Mouse (Mus musculus): ENCODE results near the gene Fgfr2. TPM values are rescaled to one million over a fixed set of nuclear protein-coding genes. Genes with fewer than 3 reads are reported as not detected.

Gene Fgfr2
- total RNA-seq, 2 experiments from 2014 or later = 28.8 to 29.4 TPM

DNA sequence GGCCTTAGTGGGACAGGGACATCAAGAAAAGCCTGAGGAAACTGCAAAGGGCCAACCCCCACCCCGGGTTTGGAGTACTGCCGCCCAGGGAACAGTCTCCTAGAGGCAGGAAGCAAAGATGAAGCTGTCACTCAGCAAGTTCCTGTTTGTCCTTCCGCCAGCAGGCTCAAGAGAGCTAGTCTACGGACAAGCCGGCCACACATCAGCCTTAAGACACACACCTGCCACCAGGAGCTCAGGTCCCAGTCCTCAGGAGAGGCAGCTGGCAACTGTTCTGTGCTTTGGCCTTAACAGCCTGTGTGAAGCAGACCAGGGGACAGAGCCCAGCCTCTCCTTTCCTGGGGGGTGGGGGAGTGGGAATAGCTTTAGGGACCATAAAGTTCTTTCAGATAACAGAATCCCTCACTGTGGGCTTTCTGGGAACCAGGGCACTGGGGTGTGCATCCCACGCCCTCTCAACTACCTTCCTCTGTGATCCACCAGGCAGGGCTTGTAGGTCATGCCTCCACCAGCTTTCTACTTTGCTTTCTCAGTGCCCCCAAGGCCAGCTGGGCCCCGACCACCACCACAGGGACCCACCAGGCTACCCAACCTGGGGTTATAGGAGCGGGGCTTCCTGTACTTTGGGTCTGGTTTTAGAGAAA, 409.5 kb downstream of the Fgfr2 start:
- intact Hi-C loops (cut with DNase I) = no loop called here
- DNase-seq (ENCODE audit: extremely low spot score in 1 of 2, low spot score in 2 of 2) = peak in 1 of 2 experiments; percentile 72

DNA sequence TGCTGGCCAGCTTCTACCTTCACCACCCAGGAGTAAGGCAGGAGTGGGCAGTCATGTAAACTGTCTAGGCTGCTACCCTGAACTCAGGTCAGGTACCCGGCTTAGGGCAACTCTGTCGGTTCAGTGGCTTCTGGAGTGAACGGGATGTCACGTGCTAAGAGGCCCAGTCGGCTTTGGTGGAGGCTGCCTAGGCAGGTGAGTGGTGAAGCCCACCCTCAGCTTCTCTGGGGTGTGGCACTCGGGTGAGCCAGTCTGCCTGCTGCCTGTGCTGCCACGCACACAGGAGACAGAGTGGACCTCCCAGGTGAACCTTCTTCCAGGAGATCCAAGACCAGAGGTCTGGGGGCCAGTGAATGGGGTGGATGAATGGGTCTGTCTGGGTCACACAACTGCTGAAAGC, 410.2 kb downstream of the Fgfr2 start:
- DNase-seq (ENCODE audit: extremely low spot score in 1 of 2, low spot score in 2 of 2) = no peak
- intact Hi-C loops (cut with DNase I) = no loop called here

DNA sequence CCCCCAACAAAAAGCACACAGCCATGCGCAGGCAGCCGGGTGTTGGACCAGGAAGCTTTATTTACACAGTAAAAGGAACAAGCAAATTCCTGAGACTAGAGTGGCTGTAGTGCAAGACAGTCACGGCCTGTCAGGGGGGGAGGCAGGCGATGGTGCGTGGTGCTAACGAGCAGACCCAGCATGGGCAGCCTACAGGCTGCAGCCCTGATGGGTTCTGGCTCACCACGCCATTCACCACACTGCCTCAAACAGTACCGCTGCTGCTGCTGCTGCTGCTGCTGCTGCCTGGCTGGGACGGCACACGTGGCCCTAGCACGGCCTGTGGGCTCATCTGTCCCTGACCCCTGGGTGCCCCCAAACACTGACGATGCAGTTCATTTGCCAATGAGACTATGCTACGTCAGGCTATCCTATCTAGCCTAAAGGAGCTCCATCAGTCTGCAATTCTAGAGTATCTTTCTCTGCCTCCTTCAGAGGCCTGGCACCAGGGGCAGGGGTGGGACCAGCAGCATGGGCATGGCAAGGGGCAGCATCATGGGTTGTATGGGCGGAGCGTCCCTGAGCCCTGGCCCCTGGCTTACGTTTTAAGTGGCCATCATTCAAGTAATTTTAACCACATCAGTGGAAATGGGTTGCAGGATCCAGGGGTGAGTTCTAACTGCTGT, 411.0 kb downstream of the Fgfr2 start:
- DNase-seq (ENCODE audit: extremely low spot score in 1 of 2, low spot score in 2 of 2) = peak in 1 of 2 experiments; percentile 58
- intact Hi-C loops (cut with DNase I) = no loop called here

DNA sequence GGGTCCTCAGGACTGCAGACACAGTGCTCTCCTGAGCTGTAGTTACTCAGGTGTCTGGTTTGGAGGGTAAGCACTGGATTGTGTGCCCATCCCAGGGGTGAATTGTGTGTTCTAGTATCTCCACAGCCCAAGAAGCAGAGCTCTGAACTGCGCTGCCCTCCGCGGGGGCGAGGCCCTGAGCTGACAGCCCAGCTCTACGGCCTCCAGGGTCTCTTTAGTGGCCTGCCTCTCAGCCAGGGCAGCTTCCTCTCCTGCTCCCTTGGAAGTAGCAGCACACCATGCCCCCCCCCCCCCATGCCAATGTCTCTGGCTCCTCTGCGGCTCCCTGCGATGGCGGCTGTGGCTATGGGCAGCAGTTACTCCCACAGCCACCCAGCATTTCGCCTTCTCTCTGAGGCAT, 411.6 kb downstream of the Fgfr2 start:
- intact Hi-C loops (cut with DNase I) = no loop called here
- DNase-seq (ENCODE audit: extremely low spot score in 1 of 2, low spot score in 2 of 2) = no peak

DNA sequence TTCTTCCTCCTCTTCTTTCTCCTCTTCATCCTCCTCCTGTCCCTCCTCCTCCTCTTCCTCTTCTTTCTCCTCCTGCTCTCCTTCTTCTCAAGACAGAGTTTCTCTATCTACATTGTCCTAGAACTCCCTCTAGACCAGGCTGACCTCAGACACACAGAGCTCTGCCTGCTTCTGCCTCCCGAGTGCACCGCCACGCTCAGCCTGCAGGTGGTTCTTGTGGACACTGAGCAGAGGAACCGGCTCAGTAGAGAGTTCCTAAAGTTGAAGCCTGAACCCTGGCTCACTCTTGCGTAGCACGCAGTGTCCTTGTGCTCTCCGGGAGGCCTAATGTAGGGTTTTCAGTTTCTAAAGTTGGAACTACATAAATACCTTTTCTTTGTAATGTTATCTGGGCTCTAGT, 418.0 kb downstream of the Fgfr2 start:
- no peak for DNase-seq (ENCODE audit: extremely low spot score in 1 of 2, low spot score in 2 of 2)
- intact Hi-C loops (cut with DNase I) = no loop called here

DNA sequence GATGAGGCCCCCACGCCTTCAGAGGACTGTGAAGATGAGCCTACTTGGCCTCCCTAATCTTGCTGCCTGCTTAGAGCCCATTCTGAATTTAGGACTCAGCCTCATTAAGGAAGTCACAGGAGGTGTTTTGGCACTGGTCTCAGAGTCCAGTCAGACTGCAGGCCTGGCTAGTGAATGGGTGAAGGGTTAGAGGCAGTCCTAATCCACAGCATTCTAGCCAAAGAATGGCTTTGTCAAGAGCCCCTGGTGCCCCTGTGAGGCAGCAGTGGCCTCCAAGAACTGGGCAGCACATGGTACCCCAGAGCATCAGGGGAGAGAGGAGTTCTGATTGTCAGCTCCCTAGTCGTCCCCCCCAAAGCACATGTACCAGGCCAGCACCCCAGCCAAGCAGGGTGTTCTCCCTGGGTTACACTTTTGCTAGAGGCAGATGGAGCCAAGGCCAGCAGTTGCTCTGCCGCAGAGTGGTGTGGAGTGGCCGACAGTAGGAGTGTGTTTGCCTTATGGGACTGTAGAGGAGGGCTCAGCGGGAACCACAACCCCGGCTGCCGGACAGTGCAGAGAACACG, 418.8 kb downstream of the Fgfr2 start:
- intact Hi-C loops (cut with DNase I) = no loop called here
- no peak for DNase-seq (ENCODE audit: extremely low spot score in 1 of 2, low spot score in 2 of 2)

DNA sequence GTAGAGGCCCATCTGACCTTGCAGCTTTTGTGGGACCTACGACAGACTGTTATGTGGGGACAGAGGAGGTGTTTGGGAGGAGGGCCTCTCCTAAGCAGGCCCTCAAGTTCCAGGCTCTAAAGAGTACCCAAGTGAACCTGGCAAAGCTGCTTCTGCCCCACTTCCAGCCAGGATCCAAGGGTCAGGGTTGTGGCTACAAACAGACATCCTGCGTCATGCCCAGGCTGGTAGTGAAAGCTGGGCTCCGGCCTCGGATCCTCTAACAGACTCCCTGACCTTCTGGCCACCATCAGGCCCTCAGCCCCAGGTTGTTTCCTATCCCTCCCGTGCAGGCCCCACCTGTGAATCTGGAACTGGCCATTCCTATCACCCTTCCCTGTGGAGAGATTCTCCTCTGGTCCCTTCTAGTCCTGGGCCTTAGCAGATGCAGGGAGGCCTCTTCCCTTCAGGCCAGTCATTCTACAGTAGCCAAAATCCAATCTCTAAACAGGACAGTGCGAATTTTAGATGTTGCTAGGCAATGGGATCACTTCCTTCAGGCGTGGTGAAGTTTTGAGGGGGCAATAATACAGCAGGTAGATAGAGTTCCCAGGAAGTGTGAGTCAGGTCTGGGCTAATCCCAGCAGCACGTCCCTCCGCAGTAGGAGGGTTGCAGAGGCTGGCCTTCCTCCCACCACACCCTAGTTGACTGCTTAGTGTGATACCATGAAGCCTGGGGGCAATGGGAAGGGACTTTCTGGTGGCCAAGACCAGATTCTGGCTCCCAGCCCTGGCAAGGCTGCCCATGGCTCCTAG, 419.4 kb downstream of the Fgfr2 start:
- intact Hi-C loops (cut with DNase I) = no loop called here

DNA sequence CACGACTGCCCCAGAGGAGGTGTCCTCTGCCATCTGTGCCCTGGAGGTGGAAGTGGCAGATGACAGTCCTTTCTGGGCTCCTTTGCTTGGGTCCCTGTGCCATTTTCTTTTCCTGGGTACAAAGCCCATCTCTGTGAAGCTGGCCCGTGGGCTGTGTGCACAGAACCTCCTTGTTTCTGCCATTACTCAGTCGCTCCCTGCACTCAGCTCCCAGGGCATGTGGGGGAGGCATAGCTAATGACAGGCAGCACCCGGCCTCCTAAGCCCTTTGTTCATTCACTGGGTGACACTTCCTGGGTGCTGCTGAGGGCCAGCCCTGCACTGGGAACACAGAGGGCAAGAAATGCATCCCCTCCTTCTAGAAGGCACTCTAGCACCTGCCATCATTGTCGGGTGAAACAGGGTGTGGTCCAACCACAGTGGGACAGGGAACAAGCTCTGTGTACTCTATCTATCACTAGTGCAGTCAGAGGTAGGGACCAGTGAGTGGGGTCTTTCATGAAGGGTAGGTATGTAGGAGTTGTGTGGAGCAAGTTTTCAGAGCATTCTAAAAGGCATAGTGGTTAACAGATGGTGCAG, 420.6 kb downstream of the Fgfr2 start:
- no peak for DNase-seq (ENCODE audit: extremely low spot score in 1 of 2, low spot score in 2 of 2)
- intact Hi-C loops (cut with DNase I) = no loop called here

More for the DNA sequence above, 419.4 kb downstream of the Fgfr2 start:
- DNase-seq (ENCODE audit: extremely low spot score in 1 of 2, low spot score in 2 of 2) = no peak

DNA sequence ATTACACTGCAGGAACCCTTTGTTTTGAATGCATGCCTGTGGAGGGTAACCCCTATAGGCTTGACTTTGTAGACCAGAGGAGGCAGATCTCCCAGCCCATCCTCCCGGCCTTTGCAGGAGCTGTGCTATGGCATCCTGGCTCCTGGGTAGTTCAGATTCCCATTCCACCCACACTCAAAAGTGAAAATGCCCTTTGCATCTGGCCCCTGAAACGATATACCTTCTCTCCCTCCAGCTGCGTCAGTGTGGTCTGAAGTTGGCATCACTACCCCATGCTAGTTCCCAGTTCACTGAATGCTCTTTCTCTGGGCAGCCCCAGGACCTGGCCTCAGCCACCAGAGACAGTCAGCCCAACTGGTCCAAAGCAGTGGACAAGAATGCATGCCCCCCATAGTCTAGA, 421.1 kb downstream of the Fgfr2 start:
- intact Hi-C loops (cut with DNase I) = no loop called here
- no peak for DNase-seq (ENCODE audit: extremely low spot score in 1 of 2, low spot score in 2 of 2)

DNA sequence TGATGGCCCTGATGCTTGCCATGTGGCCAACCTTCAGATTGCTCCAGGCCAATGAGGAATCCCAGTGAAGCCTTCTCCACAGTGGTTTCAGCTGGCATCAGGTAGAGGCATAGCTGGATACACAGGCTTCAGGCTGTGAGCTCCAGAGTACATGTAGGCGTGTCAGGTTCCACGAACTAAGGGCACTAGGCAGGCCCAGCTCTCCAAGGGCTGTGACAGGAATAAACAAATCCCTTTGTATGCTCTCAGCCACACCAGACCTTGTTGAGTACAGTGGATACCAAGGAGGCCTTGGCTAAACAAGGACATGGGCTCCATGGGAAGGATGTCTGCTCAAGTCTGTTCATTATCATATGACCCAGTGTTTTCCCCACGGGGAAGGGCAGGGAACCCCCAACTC, 421.7 kb downstream of the Fgfr2 start:
- intact Hi-C loops (cut with DNase I) = no loop called here
- no peak for DNase-seq (ENCODE audit: extremely low spot score in 1 of 2, low spot score in 2 of 2)

DNA sequence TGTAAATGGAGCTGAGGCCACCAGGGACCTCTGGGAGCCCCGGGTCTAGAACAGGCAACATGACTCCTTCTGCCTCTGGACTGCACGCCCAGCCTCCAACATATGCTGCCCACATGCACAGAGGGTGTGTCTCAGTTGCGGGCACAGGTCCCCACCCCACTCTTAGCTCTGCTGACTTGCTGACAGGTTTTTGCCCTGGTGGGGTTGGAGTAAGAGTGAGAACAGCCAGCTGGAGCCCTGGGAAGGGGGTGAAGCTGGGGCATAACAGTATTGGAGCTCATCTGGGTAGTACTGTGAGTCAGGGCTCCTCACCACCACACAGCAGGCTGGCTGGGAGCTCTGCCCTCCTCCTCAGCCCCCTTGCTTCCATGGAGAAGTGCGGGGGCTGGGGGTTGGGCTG, 423.0 kb downstream of the Fgfr2 start:
- intact Hi-C loops (cut with DNase I) = no loop called here
- DNase-seq (ENCODE audit: extremely low spot score in 1 of 2, low spot score in 2 of 2) = no peak

DNA sequence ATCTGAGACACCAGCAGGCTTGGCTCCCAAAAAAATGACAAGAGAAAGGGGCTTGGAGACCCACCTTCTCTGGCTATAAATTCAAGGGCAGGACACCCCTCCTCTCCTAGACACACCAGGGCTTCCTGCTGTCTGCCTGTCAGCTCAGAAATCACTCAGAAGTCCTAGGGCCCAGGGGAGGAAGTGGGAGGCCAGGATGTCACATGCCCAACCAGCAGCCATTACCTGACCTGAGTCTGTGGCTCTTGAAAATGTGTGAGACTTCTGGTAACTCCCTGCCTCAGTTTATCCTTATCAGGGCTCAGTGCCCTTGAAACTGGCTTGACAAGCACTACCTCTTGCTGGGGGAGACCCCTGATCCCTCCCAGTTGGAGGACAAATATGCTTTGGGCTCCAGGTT, 423.5 kb downstream of the Fgfr2 start:
- intact Hi-C loops (cut with DNase I) = no loop called here
- no peak for DNase-seq (ENCODE audit: extremely low spot score in 1 of 2, low spot score in 2 of 2)

DNA sequence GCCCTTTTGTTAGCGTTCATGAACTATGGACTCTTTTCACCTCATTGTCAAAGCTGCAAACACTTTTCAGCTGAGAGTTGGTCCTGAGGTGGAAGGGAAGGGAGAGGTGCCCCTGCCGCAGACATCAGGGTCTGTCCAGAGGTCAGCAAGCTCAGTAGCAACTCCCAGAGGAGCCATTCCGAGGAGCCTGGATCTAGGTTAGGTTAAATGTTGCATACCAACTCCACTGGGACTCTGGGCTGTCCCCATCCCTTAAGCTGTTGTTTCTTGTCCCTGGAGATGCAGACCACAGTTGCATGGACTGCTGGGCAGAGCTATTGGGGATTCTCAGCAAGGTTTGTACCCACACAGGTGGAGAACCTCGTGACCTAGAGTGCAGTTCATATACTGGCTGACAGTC, 424.0 kb downstream of the Fgfr2 start:
- intact Hi-C loops (cut with DNase I) = no loop called here

DNA sequence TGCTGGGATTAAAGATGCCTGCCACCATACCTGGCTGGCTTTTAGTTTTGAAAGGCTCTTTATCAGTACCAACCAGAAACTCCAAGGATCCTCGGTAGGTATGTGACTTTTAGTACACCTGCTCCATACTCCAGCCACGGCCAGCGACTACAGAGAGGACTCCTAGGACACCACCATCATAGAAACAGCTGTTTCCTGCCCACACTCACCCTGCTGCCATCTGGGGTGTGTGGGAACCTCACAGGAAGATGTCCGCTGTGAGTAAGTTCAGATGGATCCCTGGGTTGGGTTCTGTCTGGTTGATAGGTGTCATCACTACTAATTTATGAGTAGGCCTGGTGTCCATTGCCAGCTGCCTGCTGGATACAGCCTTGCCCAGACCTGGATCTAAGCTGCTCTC, 424.4 kb downstream of the Fgfr2 start:
- intact Hi-C loops (cut with DNase I) = no loop called here

More for the DNA sequence above, 424.0 kb downstream of the Fgfr2 start:
- no peak for DNase-seq (ENCODE audit: extremely low spot score in 1 of 2, low spot score in 2 of 2)

DNA sequence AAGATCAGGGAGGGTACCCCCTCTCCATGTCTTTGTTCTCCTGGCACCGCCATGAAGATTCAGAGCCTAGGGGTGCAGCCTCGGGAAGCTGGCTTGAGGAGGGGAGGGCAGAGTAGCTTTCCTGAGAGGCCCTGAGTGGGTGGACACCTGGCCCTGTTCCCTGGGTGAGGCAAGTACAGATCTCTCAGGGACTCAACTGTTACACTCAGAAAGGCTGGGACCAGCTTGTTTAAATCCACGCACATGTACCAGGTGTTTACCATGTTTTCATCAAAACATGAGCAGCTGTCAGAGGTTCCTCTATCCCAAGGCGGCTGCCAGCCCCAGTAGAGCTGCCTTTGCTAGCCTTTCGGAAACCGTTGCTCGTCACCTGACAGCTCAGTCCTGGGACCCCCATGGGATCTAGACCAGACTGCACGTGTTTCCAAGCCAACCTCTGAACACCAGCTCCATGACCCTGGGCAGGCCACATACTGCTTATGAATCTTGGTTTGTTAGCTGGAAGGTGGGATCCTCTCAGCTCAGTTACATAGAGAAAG, 425.8 kb downstream of the Fgfr2 start:
- DNase-seq (ENCODE audit: extremely low spot score in 1 of 2, low spot score in 2 of 2) = no peak
- intact Hi-C loops (cut with DNase I) = no loop called here

More for the DNA sequence above, 424.4 kb downstream of the Fgfr2 start:
- no peak for DNase-seq (ENCODE audit: extremely low spot score in 1 of 2, low spot score in 2 of 2)

DNA sequence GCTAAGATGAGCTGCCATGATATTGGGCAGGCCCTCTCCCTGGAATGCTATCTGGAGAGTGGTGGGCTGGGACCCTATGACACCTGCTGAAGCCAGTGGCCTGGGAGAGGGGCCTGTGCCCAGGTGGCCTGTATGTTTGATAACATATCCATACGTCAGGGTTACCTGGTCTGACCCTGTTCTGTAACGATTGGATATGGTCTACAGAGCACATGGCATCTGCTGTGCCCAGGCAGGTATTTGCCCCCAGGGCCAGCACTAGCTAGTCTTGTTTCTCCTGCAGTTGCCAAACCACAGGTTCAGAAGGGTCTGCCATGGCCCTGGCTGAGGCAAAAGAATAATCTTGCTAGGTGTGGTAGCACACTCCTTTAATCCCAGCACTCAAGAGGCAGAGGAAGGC, 429.6 kb downstream of the Fgfr2 start:
- intact Hi-C loops (cut with DNase I) = no loop called here
- DNase-seq (ENCODE audit: extremely low spot score in 1 of 2, low spot score in 2 of 2) = no peak

DNA sequence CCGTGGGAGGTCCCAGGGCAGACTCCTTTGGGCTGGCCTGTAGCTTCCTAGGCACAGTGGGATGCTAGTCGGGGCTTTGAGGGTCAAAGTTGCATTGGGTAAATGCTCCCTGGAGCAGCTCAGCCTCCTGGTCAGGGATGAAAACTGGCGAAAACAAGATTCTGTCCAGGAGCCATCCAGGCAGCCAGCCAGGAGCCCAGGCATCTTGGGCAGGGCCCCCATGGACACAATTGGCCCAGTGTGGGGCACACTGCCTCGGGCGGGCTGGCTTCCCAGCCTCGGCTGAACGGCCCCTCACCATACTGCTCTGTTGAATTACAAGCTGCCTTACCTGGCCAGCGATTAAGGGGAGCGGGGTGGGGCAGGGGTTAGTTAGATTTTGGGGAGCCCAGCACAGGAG, 430.4 kb downstream of the Fgfr2 start:
- DNase-seq (ENCODE audit: extremely low spot score in 1 of 2, low spot score in 2 of 2) = peak; percentile 46 to 66

DNA sequence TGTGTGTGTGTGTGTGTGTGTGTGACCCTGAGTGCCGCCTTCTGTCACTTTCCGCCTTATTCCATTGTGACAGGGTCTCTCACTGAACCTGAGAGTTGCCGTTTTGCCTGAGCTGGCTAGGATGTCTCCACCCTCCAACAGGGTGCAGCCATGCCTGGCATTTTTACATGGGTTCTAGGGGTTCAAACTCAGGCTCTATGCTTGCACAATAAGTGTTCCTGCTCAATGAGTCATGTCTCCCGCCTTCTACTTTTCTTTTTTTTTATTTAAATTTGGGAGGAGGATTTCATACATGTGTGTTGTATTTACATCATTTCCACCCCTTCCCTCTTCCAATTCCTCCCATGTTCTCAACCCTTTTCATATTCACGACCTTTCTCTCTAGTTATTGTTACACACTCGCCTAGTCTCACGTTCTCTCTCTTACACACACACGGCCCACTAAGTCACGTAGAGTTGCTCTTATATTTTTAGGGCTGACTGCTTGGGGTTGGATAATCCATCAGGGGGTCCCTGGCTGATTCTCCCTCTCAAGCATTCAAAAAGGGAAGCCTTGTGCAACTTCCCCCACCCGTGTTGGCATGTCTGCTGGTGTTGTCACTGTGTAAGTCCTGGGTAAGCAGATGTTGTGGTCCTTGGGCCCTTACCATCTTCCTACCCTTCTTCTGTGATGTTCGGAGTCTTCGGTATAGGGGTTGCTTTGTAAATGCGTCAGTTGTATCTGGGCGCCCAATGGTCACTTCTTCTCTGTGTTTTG, 432.3 kb downstream of the Fgfr2 start:
- DNase-seq (ENCODE audit: extremely low spot score in 1 of 2, low spot score in 2 of 2) = no peak
- intact Hi-C loops (cut with DNase I) = no loop called here

More for the DNA sequence above, 430.4 kb downstream of the Fgfr2 start:
- intact Hi-C loops (cut with DNase I) = no loop called here
